Mouse (Mus musculus): Measurements from ENCODE around the gene Cpsf6. TPM values are rescaled to one million over a fixed set of nuclear protein-coding genes. Genes with fewer than 3 reads are reported as not detected.
A peak's percentile ranks its signal among the peaks of the same experiment; 100 is the strongest.

Cpsf6 gene
- total RNA-seq, 2 experiments from 2014 or later, result 40.1 to 46.3 TPM

- no peak for DNase-seq
Observed at GRCm38 (mm10) chr10:117385086-117385430, 5.2 kb upstream of the Cpsf6 start.

GRCm38 (mm10) chr10:117384386-117385085, 4.7 kb upstream of the Cpsf6 start:
- DNase-seq, result no peak

GRCm38 (mm10) chr10:117383941-117384340, 4.1 kb upstream of the Cpsf6 start:
- DNase-seq, result no peak

- DNase-seq, result no peak
Observed at GRCm38 (mm10) chr10:117382996-117383550, 3.3 kb upstream of the Cpsf6 start.

GRCm38 (mm10) chr10:117382146-117382545, 2.3 kb upstream of the Cpsf6 start:
- DNase-seq, result no peak

- no peak for DNase-seq
Observed at GRCm38 (mm10) chr10:117380721-117381570, 1.1 kb upstream of the Cpsf6 start.

GRCm38 (mm10) chr10:117379441-117379840, 374 bp downstream of the Cpsf6 start:
- no peak for DNase-seq

- DNase-seq, result no peak
Observed at GRCm38 (mm10) chr10:117378642-117379041, 1.2 kb downstream of the Cpsf6 start.

- no peak for DNase-seq
Observed at GRCm38 (mm10) chr10:117378291-117378555, 1.6 kb downstream of the Cpsf6 start.

- no peak for DNase-seq
Observed at GRCm38 (mm10) chr10:117377431-117378290, 2.2 kb downstream of the Cpsf6 start.

- peak; percentile 99 for DNase-seq
Observed at GRCm38 (mm10) chr10:117376580-117377189, 3.1 kb downstream of the Cpsf6 start.

- peak; percentile 66 for DNase-seq
Observed at GRCm38 (mm10) chr10:117375841-117376579, 3.8 kb downstream of the Cpsf6 start.

GRCm38 (mm10) chr10:117375163-117375562, 4.7 kb downstream of the Cpsf6 start:
- DNase-seq, result no peak

GRCm38 (mm10) chr10:117363106-117363505, 16.7 kb downstream of the Cpsf6 start:
- DNase-seq, result peak; percentile 65

GRCm38 (mm10) chr10:117358891-117359290, 20.9 kb downstream of the Cpsf6 start:
- no peak for DNase-seq

GRCm38 (mm10) chr10:117343000-117343399, 36.8 kb downstream of the Cpsf6 start:
- no peak for DNase-seq

- DNase-seq, result no peak
Observed at GRCm38 (mm10) chr10:117342406-117342805, 37.4 kb downstream of the Cpsf6 start.

- no peak for DNase-seq
Observed at GRCm38 (mm10) chr10:117341029-117341428, 38.8 kb downstream of the Cpsf6 start.

- no peak for DNase-seq
Observed at GRCm38 (mm10) chr10:117339241-117339640, 40.6 kb downstream of the Cpsf6 start.

GRCm38 (mm10) chr10:117337946-117338345, 41.9 kb downstream of the Cpsf6 start:
- DNase-seq, result no peak

GRCm38 (mm10) chr10:117335649-117336048, 44.2 kb downstream of the Cpsf6 start:
- DNase-seq, result no peak

All from gastrocnemius, postnatal 10 days (tissue).